Mouse (Mus musculus) midbrain, postnatal 0 days (tissue): ENCODE measurements at regions not wholly inside any gene's neighbourhood (a gene's known extent, or its start where the extent isn't known, plus 50 kb on each side); places are given as distances from the start of the nearest gene placed in this dataset.

Source experiments
- ATAC-seq: fragments of 200-750 bp; cut with Nextera tagmentation; 2 replicates; pipeline ENCODE4 v1.8.0; 2017; ENCODE audit warnings: moderate number of reproducible peaks, mild to moderate bottlenecking, moderate TSS enrichment, moderate library complexity; ENCODE audit not compliant: low FRiP score
- DNase-seq: peaks from one replicate; pipeline ENCODE4 v3.0.0-alpha.2; 2015; ENCODE audit warnings: low spot score
- H3K27ac ChIP-seq: fragments of 300-500 bp; sonication (generic); 2 replicates; pipeline ENCODE4 v1.5.1; 2014; ENCODE audit warnings: low read depth, mild to moderate bottlenecking, low read length, mixed read lengths
- H3K27me3 ChIP-seq: fragments of 300-500 bp; sonication (generic); 2 replicates; pipeline ENCODE4 v1.6.1; 2014; ENCODE audit warnings: low read length, control low read depth, mixed read lengths; ENCODE audit not compliant: insufficient read depth
- H3K36me3 ChIP-seq: fragments of 300-500 bp; sonication (generic); 2 replicates; pipeline ENCODE4 v1.6.1; 2014; ENCODE audit warnings: low read length, control low read depth, mixed read lengths; ENCODE audit not compliant: insufficient read depth
- H3K4me1 ChIP-seq: fragments of 300-500 bp; sonication (generic); 2 replicates; pipeline ENCODE4 v1.6.1; 2014; ENCODE audit warnings: mild to moderate bottlenecking, control low read depth, antibody characterized with exemption, low read length, mixed read lengths; ENCODE audit not compliant: insufficient read depth
- H3K4me2 ChIP-seq: fragments of 300-500 bp; sonication (generic); 2 replicates; pipeline ENCODE4 v1.6.1; 2014; ENCODE audit warnings: low read depth, mild to moderate bottlenecking, low read length, mixed read lengths; ENCODE audit not compliant: poor library complexity, severe bottlenecking
- H3K4me3 ChIP-seq: fragments of 300-500 bp; sonication (generic); 2 replicates; pipeline ENCODE4 v1.5.1; 2014; ENCODE audit warnings: low read depth, mild to moderate bottlenecking, low read length, moderate library complexity
- H3K9ac ChIP-seq: fragments of 300-500 bp; sonication (generic); replicated peaks from 2 replicates; pipeline ENCODE4 v1.6.1; 2014; ENCODE audit warnings: mild to moderate bottlenecking, low read length, moderate library complexity, mixed read lengths; ENCODE audit not compliant: poor library complexity, severe bottlenecking
- H3K9me3 ChIP-seq: fragments of 300-500 bp; sonication (generic); 2 replicates; pipeline ENCODE4 v1.6.1; 2016; ENCODE audit warnings: low read length, control low read depth
- CTCF ChIP-seq: IDR thresholded peaks from 2 replicates; pipeline ENCODE4 v1.5.1; 2016; ENCODE audit warnings: antibody characterized with exemption, mild to moderate bottlenecking
- WGBS: fragments of 180-500 bp; shearing (Covaris S2); extraction: QIAGEN DNeasy Blood & Tissue Kit; methylation state at CpG from one replicate; pipeline ENCODE4 v1.1.7; 2014; 5-methylcytosine and 5-hydroxymethylcytosine counted together

DNA sequence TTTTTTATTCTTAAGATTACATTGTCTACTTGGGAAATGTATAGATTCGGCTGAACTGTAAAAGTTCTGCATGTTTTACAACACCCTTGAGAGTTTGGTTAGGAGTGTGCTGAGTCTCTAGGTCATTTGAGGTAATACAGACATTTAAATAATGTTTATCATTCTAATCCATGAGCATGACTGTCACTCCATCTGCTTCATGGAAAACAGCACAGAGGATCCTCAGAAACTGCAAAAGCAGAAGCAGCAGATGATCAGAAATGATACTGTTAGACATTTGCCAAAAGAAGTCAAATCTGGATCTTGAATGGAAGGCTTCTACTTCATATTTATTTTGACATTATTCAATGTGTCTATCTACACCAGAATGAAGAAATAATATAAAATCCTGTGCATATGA is 1131.8 kb upstream of the Cntnap5a start:
- Histone ChIP-seq H3K9me3 (no peaks in the 10 kb centered on the region), H3K4me2 (no peak overlapping the region), H3K9ac (no peak overlapping the region), H3K4me1 (no peaks in the 10 kb centered on the region), H3K27me3 (no peaks in the 10 kb centered on the region), H3K36me3 (no peaks in the 10 kb centered on the region), H3K27ac (no peak overlapping the region), H3K4me3 (no peak overlapping the region)
- DNase-seq (no peak), ATAC-seq (no peak)
- TF ChIP-seq CTCF = no peak
- WGBS = 71% methylated on average over 1 of the region's 1 CpGs

DNA sequence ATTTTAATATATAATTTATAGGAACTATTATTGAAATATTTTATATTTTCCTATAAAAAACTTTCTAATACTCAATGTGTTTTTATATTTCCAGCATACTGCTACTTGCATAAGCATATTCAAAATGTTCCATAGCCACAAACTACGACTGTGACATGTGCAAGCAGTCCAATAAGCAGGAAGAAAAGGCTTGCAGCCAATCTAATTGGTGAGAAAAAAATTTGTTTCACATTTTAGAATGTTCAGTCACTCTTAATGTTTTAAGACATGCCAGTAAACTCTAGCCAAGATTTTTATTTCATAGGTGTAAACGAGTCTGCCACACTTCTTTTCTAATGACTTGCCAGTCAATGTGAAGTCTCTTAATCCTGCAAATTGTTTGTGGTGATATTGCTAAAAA is 1130.1 kb upstream of the Cntnap5a start:
- H3K9ac ChIP-seq = no peak overlapping the region
- H3K27ac ChIP-seq = no peak overlapping the region
- H3K4me2 ChIP-seq = no peak overlapping the region
- no peaks in the 10 kb centered on the region for H3K9me3 ChIP-seq
- 69% methylated on average over 2 of the region's 2 CpGs for WGBS
- no peaks in the 10 kb centered on the region for H3K4me1 ChIP-seq
- ATAC-seq (no peak), DNase-seq (no peak)
- H3K27me3 ChIP-seq = no peaks in the 10 kb centered on the region
- TF ChIP-seq CTCF = no peak
- H3K4me3 ChIP-seq = no peak overlapping the region
- no peaks in the 10 kb centered on the region for H3K36me3 ChIP-seq
